Mouse (Mus musculus): Measurements from ENCODE around the gene Rnf126.
A peak's percentile ranks its signal among the peaks of the same experiment; 100 is the strongest.

Gene Rnf126

DNA sequence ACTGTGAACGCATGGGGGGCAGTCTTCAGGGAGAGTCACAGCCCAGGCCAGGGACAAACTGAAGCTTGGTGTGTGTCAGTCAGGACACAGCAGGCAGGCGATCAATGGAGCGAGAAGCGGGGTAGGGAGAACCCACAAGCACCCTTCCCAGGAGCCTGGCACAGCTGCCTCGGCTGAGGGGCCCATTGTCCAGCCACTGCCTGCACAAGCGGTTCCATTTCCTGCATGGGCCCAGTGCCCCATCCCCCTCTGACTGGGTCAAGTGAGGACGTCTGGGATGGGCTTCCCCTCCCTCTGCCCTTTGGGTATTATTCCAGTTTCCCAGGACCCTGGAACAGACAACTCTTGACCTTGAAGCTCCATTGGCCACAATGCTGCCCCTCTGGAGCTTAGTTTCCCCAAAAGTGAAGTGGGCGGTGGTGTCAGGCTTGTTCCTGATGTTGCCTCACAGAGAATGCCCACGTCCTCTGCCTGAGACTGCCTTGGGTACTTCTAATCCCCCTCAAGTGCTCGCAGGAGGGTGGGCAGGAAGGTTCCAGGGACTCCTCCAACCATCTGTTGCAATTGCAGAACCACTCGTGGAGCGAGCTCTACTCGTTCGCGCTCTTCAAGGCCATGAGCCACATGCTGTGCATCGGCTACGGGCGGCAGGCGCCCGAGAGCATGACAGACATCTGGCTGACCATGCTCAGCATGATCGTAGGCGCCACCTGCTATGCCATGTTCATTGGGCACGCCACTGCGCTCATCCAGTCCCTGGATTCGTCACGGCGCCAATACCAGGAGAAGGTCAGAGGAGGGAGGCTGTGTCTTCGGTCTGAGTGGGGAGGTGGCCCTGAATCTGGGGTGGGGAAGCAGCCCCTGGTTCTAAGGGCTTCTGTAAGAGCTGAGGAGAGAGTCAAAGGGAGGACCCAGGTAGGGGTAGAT, 38.2 kb downstream of the Rnf126 start:
- DNase-seq (ENCODE audit: low spot score): no peak

DNA sequence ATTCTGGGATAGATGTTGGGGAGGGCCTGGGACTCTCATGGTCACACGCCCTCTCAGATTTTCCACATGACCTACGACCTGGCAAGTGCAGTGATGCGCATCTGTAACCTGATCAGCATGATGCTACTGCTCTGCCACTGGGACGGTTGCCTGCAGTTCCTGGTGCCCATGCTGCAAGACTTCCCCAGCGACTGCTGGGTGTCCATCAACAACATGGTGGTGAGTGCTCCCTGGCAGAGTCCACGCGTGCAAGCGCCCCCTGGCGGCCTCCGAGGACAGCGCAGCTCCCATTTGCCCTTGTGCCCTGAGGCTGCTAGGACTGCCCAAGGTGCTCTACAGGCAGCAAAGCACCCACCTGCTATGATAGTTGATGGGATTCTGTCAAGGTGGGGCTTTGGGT, 40.7 kb downstream of the Rnf126 start:
- peak; percentile 62 for DNase-seq (ENCODE audit: low spot score)

DNA sequence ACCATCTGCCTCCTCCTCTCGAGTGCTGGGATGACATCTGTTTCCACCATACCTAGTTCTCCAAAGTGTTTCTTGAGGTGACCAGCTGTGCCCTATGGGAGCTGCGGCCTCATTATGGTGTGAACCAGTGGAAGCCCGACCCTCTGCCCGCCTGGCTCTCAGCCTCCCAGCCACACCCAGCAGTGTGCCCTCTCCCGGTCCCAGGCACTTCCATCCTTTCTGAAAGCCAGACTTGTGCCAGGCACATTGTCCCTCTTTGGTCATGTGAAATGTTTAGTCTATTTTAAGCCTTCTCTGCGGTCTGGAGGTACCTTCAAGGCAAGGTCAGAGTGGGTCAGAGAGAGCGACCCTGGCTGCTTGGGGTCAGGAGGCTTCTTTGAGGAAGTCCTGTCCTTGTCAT, 43.1 kb downstream of the Rnf126 start:
- no peak for DNase-seq (ENCODE audit: low spot score)

DNA sequence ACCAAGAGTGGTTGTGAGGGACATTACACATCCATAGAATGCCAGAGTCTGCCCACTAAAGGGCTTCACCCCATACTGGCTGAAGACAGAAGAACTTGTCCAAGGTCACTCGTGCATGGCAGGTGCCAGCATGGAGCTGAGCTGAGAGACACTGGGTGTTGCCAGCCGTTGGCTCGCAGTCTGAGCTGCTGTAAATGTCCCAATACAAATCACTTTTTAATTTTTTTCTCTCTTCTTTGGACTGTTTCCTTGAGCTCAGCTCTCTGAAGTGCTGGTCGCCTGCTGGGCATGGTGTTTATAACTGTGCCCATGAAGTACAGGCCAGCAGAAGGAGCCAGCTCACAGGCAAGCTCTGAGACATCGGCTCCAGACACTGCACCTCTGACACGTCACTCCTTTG, 43.7 kb downstream of the Rnf126 start:
- no peak for DNase-seq (ENCODE audit: low spot score)

DNA sequence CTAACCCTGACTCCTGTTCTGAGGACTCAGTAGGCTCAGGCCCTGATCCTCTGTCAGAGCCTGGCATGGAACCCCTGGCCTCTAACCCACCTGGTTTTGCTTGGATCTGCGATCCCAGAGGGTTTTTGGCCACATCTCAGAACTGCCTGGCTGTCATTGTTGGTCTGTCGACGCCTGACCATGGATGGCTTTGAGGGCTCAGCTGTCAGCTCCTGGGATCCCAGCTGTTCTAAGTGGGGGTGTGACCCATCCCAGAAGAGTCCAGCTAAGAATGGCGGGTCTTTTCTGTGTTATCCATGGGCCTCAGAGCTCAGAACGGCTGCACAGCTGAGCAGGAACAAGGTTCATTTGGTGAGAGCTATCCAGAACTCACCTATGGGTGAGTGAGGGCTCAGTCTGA, 45.7 kb downstream of the Rnf126 start:
- DNase-seq (ENCODE audit: low spot score): no peak

DNA sequence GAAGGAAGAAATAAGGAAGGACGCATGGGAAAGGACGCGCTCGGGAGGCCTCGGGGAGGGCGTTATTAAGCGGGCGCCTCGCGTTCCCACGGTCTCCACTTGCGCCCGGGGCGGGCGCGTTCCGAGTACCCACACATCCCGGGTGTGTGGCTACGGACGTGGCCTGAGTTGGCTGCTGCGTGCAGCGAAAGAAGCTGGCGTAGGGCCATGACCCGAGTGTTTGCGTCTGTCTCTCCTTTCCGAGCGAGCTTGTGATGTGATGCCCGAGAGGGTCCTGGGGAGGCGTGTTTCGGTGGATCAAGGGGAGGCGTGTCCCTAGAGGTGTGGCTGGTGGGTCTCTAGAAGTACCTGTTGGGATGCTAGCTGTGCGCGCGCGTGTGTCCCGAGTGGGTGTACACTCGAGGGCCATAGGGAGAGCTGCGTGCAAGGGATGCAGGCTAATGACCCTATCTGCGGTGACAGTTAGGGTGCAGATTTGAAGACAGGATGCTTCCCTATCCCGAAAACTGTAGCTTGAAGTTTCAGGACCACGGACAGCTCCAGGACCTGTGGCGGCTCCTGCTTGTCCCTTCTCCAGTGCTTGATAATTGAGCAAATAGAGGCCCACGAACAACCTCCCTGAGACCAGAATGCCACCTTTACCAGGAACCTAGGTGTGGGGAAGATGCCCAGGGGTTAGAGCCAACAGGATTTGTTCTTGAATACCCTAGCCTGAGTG, 49.0 kb downstream of the Rnf126 start:
- peak; percentile 60 for DNase-seq (ENCODE audit: low spot score)

DNA sequence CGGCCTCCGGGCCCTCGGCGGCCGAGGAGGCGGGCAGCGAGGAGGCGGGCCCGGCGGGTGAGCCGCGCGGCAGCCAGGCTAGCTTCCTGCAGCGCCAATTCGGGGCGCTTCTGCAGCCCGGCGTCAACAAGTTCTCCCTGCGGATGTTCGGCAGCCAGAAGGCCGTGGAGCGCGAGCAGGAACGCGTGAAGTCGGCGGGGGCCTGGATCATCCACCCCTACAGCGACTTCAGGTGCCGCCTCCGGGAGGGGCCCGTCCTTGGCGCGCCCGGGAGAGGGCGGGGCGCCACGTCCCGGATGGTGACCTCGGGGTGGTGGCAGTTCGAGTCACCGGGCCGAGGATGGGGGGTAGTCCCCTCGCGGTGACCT, 49.8 kb downstream of the Rnf126 start:
- DNase-seq (ENCODE audit: low spot score): no peak

DNA sequence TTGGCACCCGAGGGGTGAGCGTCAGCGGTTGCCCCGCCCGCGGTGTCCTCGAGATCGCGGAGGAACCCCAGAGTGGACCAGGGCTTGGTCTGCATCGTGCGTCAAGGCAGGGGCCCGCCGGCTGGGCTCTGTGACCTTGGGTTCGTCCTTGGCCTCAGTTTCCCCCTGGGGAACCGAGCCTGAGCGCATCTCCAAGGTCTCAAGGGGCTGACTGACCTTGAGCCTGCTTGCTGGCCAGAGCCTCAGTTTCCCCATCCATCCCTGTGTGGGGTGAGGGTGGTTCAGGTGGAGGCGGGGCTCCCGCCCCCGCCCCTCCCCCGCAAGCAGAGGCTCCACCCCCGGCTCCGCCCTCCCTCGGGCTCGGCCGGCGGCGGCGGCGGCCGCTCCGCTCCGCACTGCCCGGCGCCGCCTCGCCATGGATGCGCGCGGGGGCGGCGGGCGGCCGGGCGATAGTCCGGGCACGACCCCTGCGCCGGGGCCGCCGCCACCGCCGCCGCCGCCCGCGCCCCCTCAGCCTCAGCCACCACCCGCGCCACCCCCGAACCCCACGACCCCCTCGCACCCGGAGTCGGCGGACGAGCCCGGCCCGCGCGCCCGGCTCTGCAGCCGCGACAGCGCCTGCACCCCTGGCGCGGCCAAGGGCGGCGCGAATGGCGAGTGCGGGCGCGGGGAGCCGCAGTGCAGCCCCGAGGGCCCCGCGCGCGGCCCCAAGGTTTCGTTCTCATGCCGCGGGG, 50.3 kb downstream of the Rnf126 start, which contains the start of gene Hcn2:
Gene Hcn2, plus strand, starts transcription at position 381 of the 734 bp plus-strand sequence.
- DNase-seq (ENCODE audit: low spot score): no peak

DNA sequence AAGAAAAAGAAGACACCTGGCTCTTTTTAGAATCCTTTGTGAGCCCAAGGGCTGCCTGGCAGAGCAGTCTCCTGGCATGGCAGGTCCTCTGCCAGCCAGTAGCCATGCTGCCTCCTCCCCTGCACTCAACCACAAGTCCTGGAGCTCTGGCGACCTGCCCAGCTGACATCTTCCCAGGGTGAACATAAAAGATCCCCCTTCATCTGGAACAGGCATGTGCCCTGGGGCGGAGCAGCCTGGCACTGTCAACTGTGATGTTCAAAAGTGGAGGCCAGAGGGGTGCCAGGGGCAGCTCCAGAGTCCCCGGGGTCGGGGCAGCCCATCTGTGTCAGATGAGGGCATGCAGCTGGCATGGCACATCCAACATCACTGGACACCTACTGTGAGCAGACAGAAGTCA, 51.8 kb downstream of the Rnf126 start:
- DNase-seq (ENCODE audit: low spot score): no peak

DNA sequence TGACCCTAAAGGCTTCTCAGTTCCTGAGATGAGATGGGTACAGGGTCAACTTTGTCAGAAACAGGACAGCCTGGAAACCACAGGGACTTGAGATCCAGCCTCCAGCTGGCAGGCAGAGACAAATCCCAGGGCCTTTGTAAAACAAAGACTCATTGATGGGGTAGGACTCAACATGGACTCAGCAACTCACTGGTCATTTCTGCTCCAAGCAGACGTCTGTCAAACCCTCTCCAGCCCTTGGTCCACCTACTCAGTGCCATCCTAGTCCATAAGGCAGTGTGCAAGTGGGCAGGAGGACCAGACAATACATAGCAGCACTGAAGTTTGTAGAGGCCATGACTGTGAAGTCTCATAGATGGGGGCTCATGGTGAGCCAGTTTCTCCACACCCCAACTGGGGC, 53.6 kb downstream of the Rnf126 start:
- no peak for DNase-seq (ENCODE audit: low spot score)

DNA sequence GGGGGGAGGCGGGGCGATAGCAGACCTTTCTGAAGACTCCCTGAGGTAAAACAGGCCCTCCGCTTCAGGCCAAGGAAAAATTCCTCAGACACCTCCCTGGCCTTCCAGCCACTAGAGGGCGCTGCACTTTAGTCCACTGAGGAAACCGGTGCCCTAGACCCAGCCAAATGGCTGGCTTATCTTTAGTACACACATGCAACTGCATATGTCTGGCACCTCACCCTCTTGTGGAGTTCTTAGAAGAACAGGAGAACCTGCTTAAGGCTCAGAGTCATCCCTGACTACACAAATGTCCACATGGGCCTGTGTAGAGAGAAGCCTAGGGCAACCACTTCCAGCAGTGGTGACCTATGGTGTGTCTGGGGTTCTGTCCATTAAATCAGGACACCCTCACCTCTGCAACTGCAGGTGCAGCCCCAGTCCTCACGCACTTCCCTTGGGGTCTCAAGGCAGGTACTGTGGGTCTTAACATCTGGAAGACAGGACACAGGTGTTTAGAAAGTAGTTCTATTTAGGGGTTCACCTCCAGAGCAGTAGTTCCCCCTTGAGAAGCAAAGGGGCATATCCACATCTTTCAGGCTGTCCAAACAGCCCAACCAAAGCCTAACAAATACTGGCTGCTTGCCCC, 54.1 kb downstream of the Rnf126 start:
- DNase-seq (ENCODE audit: low spot score): peak; percentile 73

DNA sequence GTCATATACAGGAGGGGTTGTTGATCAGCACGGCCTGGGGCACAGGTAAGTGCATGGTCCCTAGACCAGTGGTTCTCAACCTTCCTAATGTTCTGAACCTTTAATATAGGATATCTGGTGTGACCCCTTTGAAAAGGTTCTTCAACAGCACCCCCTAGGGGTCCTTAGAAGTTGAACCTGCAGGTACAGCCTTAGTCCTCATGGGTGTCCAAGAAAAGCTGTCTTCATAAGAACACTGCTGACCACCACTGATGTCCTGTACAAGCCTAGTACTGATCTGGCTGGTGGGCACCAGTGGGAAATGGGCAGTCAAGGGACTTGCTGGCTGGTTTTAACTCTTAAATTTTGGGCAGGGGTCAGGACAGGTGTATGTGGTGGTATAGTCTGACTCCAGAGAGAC, 54.7 kb downstream of the Rnf126 start:
- DNase-seq (ENCODE audit: low spot score): no peak

DNA sequence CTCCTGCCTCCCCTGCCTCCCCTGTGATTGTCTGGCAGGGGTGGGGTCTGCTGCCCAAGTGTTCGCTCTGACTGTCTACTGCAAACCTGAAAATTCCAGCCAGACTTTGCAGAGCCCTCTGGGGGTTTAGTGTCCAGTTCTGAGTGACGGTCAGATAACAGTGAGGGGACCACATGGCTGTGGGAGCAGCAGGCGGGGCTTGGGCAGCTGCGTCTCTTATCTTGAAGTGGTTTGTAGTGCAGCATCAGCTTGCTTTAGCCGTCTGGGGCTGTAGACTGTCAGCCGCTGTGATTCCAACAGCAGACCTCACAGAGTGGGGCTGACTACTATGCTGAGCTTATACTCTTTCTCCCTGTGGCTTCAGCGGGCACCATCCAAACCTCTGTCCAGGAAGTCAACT, 57.4 kb downstream of the Rnf126 start:
- DNase-seq (ENCODE audit: low spot score): no peak

DNA sequence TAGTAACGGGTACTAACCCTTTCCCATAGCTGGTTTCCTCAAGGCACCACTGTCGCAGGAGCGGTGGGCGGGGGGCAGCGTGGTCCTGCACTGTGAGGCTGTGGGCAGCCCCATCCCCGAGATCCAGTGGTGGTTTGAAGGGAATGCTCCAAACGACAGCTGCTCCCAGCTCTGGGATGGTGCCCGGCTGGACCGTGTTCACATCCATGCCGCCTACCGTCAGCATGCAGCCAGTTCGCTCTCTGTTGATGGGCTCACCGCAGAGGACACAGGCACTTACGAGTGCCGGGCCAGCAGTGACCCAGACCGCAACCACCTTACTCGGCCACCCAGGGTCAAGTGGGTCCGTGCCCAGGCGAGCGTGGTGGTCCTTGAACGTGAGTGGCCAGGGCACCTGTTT, 58.1 kb downstream of the Rnf126 start:
- no peak for DNase-seq (ENCODE audit: low spot score)
